Mouse (Mus musculus) neural tube, embryonic 10.5 days (tissue): ENCODE data around the gene Supt4a.

Experiments
- DNase-seq: peaks from one replicate; pipeline ENCODE4 v3.0.0-alpha.2; 2017; ENCODE audit warnings: low spot score; ENCODE audit errors: extremely low spot score

The Supt4a gene

DNA sequence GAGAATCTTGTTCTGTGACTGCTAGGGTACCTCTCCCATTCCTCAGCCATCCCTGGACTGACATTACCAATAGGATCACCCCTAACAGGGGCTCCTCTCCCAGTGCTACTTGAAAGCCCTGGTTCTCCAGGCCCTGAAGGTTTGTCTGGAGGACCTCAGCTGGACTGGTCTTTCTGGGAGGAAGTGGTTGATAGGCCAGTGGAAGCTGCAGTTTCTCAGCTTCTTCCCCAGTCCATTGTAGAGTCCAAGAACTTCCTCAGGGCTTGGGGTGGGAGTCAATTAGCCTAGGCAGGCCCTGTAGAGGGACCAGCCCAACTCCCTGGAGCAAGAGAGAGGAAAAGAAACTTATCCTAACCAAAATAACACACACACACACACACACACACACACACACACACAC, 11.8 kb upstream of the Supt4a start:
- no peak for DNase-seq

DNA sequence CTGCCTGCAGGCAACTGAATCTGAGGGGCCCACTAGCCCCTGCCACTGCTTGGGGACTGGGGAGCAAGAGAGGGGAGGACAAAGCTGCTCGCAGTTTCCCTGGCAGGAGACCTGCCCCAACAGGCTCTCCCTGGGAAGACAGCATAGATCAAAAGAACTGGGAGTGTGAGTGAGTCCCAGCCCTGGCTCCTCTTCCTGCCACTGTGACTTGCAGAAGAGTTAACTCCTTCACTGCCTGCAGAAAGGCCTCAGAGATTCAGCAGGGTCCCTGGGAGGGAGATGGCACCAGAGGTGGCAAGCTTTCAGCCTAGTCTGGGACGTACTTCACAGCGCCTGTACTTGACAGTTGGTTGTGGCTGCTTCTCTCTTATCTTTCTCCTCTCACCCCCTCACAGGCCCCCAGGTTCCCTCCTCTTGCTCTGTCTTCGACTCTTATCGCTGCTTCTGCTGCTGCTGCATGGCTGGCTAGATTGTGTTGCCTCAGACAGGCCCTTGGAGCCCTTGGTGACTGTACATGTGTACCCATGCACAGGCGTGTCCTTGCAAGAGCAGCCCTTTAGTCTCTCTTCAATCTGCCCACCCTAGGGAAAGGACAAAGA, 11.3 kb upstream of the Supt4a start:
- DNase-seq = peak; percentile 37

DNA sequence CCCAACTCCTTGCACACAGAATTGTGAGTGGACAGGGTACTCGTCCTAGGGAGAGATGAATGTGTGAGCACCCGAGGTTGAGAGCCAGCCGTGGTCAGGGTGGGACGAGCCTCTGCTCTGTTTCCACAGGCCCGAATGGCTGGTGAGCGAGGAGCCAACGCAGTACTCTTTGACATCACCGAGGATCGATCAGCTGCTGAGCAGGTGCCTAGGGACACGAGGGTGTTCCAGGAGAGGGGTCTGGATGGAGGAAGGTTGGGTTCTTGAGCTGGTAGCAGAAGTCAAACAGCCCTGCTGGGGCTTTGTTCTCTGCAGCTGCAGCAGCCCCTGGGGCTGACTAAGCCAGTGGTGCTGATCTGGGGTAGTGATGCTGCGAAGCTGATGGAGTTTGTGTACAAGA, 10.3 kb upstream of the Supt4a start:
- no peak for DNase-seq

DNA sequence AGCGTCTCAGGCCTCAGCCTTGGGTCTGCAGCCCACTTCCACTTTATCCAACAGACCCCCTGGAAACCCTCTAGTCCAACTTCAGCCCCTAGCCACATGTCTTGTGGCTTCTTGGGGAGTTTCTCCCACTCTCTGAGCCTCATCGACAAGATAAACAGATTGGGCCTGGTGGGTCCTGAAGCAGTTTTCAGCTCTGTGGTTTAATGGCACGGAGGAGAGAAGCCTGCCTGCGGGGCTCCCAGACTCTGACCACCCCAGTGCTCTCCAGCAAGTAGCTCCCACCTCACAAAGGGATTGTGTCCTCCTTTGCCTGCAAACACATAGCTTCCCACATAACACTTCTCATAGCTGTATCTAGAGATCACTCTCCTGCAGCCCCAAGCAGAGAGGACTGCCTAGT, 9.9 kb upstream of the Supt4a start:
- DNase-seq = no peak

DNA sequence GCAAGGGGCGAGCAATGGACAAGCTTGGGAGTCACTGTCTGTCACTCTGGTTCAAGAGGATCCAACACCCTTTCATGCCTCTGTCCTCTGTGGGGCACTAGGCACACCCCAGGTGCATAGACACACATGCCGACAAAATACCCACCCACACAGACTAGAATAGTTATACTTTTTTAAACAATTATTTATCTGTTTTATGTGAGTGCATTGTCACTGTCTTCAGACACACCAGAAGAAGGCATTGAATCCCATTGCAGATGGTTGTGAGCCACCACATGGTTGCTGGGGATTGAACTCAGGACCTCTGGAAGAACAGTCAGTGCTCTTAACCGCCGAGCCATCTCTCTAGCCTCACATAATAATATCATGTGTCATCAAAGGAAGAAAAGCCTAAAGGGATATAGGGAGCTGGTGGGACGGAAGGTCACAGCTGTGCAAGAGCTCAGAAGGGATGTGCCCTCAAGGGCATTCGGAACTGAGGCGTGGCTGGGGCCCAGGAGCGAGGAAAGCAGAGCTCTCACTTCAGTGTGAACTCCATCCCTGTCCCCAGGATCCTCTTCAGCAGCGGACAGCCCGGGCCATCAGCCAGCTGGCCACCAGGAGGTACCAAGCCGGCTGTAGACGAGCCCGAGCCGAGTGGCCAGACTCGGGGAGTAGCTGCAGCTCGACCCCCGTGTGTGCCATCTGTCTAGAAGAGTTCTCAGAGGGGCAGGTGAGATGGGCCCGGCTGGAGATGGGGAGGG, 8.3 kb upstream of the Supt4a start:
- DNase-seq = no peak

- no peak for DNase-seq
Observed at GRCm38 (mm10) chr11:87729593-87730185, 7.7 kb upstream of the Supt4a start.

DNA sequence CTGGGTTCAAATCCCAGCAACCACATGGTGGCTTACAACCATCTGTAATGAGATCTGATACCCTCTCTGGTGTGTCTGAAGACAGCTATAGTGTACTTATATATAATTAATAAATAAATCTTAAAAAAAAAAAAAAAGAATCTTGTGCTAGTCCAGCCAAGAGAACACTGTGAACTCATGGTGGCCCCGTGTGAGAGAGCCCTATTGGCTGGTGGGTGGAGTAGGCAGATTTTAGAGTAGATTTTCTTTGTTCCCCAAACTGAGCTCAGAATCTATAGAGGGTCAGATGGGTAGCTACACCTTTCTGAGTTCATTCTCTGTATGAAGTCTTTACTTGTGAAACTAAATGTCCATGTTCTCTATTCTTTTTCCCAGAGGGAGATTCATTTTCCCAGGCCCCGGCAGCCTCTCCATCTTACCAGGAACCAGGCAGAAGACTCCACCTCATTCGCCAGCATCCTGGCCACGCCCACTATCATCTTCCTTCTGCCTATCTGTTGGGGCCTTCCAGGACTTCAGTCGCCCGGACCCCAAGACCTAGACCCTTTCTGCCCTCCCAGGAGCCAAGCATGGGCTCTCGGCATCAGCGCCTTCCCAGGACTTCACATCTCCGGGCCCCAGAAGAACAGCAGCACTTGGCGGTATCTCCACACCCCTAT, 6.6 kb upstream of the Supt4a start:
- DNase-seq = no peak

- no peak for DNase-seq
Observed at GRCm38 (mm10) chr11:87734346-87734745, 3.0 kb upstream of the Supt4a start.

DNA sequence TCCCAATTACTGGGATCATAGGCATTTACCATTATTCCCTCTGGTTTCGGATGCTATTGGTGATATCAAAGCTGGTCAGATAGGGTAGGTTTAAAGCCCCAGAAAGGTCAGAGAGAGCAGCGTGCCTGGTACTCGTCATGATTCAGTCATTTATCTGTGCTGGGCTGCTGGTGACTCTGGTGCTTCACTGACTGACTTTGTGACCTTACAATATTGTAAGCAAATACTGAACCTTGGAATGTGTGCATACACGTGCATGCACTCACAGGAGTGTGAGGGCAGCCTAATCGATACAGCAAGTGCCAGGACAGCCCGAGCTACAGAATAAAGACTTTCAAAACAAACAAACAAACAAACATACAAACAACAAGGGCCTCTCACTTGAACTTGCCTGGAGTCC, 1.7 kb upstream of the Supt4a start:
- no peak for DNase-seq

DNA sequence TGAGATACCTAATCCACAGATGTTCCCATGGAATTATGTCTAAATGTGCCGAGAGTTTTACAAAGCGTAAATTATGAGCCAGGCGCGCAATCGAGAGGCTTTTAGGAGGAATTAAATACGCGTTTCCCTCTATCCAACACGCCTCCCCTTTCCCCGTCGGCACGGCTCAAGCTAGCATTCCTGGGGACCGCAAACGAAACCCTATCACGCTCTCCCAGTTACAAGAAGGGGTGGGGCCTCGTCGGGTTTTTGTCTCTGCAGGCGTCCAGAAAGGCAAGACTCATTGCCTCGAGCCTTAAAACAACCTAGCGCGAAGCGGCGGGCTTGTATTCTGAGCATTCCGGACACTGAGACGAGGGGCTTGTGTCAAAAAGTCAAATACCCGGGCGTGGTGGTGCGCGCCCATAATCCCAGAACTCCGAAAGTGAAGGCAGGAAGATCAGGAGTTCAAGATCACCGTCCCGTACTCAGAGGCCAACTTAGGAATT, 661 bp upstream of the Supt4a start:
- DNase-seq = peak; percentile 67

DNA sequence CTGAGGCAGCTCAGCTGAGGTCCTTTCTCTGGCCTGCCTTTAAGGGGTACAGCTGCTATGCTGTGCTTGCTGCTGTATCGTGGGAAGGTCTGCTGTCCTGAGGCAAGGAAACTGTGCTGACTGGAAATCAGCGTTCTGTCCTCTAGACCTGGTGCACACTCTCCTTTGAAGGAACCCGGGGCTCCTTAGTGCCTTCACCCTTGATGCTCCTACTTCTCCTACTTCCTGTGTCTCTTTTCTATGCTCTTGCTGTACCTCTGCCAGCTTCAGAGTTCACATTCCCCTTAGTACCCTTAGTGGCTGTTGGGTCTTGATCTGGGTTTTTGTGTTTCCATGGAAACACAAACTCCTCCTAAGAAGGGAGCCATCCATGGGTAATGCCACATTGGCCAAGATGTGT, 6.3 kb downstream of the Supt4a start:
- no peak for DNase-seq

DNA sequence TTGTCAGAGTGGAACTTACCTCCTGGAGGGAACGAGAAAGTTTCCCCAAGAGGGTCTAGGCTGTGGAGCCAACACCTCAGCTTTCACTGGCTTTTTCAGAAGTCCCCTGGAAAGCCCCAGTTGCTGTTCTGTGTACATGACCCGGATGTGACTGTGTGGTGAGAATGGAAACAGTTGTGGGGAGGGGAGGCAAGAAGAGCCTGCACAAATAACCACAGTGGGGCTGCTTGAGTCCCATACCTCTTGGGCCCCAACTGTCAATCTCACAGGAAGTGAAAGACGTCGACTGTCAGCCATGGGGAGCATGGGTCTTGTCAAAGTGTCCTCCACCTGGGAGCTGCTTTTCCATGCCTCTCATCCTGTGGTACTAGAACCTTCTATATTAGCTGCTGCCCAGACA, 7.6 kb downstream of the Supt4a start:
- no peak for DNase-seq

DNA sequence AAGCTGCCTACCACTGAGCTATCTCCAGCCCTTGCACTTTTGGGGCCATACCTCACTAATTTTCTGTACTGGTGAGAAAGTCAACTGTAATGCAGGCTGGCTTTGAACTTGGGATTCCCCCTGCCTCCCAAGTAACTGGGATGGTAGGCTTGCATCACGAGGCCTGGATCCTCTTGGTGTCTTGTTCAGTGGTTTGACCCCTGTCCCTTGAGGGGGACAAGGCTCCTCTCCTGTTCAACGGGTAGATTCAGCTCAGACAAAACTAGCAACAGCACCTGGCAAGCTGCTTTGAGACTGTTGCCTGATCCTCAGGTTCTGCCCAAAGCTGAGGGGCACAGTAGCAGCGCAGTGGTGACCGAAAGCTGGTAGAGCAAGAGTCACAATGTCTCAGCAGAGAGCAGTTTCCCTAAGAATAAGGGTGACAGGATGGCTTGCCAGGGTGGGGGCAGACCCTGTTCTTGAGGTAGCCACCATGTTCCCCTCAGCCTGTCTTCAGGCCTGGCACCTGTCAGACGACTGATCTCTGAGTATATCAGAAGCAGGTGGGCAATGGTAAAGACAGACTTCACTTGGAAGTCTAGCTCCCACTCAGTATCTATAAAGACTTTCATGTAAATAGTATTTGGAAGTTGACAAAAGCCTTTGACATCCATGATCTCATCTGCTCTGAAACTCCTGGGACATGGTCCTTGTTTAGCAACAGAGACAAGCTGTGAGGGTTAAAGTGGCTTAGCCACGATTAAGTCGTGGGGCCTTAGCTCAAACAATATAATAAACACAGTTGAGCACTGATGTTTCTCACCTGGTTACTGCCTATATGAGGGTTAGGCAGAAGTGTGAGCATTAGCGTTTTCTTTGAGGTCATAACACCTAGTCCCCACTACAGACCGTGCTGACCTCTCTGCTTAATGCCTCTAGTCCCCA, 8.5 kb downstream of the Supt4a start:
- DNase-seq = no peak

DNA sequence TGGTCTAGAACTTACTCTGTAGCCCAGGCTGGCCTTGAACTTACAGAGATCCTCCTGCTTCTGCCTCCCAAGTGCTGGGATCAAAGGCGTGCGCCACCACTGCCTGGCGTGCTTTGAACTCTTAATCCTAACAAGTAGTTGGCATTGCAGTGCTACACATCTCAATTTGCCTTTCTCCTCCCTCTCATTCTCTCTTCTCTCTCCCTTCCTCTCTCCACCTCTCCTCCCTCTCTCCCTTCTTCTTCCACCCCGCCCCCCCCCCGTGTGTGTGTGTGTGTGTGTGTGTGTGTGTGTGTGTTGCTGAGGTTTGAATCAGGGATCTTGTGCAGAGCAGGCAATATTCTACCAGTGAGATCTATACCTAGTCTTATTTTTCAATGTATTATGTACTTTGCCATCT, 10.0 kb downstream of the Supt4a start:
- DNase-seq = no peak

GRCm38 (mm10) chr11:87747716-87748115, 10.4 kb downstream of the Supt4a start:
- no peak for DNase-seq

DNA sequence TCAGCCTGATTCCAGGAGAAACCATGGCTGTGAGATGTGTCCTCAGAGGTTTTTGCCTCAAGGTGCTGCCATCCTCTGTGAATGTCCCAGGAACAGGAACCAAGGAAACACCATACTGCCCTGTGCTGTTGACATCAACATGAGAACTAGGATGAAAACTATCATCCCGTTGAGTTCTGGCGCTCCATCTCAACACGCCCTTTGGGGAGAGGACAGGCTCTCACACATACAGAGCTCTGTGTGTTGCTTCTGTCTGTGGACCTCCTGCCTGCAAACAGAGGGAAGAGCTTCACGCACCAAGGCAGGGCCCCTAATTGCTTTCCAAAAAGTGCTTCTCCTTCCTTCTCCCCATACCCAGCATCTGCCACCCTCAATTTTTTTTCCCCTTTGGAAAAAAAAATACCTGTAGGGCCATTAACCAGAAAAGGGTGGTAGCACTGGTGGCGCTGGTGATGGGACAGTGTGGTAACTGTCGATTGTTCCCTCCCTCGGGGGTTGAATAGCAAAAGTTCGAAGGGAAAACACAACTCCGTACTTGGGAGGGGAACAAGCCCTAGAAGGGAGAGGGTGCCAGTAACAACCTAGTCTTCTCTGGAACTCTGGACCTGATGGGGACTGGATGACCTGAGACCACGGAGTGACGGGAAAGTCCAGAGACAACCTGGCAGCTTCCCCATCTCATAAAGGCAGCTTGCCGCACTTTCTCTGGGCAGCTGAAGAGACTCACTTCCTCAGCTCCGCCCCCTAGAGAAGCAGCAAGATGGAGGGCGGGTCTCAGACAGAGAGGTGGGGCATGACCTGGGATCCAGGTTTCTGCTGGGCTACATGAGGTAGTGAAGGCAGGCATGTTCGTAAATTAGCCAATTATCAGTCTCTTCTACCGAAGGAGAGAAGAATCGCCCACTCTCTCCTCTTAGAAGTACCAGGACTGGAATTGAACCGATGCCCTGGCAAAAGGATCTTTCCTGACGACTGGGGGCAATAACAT, 11.1 kb downstream of the Supt4a start:
- no peak for DNase-seq

GRCm38 (mm10) chr11:87749192-87750042, 12.1 kb downstream of the Supt4a start:
- DNase-seq = no peak

DNA sequence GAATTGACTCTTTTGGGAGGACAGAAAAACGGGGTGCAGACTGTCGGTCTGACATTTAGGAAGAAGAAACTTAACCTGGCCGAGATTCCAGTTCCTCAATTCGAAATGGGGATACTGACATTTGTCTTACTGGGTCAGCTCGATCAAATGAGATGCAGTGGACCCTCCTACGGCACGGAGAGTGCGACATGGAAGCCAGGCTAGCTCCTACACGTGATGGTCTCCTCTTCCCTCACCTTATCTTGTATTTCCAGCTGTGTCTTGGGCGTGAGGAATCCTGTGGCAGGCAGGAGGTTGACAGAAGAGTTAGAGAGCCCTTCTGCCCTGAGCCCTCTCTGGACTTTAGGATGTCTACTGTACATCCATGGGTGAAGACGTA, 12.7 kb downstream of the Supt4a start:
- DNase-seq = no peak

DNA sequence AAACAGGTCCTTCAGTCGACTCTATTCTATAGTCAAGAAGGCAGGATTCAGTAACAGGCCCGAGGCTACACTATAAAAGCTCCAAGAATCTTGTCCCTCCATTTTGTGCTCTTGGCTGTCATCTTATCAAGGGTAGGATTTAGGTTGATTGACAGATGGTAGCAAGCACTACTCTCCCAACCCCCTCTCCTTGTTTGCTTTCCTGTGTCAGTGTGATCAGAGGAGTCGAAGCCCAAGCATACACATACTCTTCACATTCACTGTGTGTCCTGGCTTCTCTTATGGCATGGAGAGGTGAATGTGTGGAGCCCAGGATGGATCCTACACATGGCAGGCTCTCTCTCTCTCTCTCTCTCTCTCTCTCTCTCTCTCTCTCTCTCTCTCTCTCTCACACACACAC, 13.2 kb downstream of the Supt4a start:
- no peak for DNase-seq
